Mouse (Mus musculus): ENCODE measurements around the gene Cadm2. TPM values are rescaled to one million over a fixed set of nuclear protein-coding genes. Genes with fewer than 3 reads are reported as not detected.

The Cadm2 gene
- polyA plus RNA-seq, 1 experiment from 2014 or later, result 0.20 TPM

GRCm38 (mm10) chr16:67003161-67003560 lies 617.5 kb downstream of the Cadm2 start:
- H3K4me3 ChIP-seq, result no peak overlapping the region
- H3K4me2 ChIP-seq, result no peak overlapping the region
- WGBS, result 64% methylated on average over 3 of the region's 3 CpGs
- H3K4me1 ChIP-seq (replicated peaks), result no peaks in the 10 kb centered on the region
- no peaks in the 10 kb centered on the region for H3K36me3 ChIP-seq
- H3K27ac ChIP-seq, result no peak overlapping the region
- ATAC-seq (replicated peaks; ENCODE audit: insufficient number of reproducible peaks, insufficient read depth, low FRiP score, low read depth), result no peak
- no peak overlapping the region for H3K9ac ChIP-seq
- H3K9me3 ChIP-seq (replicated peaks), result no peaks in the 10 kb centered on the region
- H3K27me3 ChIP-seq, result no peaks in the 10 kb centered on the region

GRCm38 (mm10) chr16:67001707-67002106 lies 619.0 kb downstream of the Cadm2 start:
- 56% methylated on average over 4 of the region's 4 CpGs for WGBS
- H3K27ac ChIP-seq, result no peak overlapping the region
- no peak overlapping the region for H3K9ac ChIP-seq
- ATAC-seq (replicated peaks; ENCODE audit: insufficient number of reproducible peaks, insufficient read depth, low FRiP score, low read depth), result no peak
- H3K9me3 ChIP-seq (replicated peaks), result no peaks in the 10 kb centered on the region
- no peak overlapping the region for H3K4me2 ChIP-seq
- H3K27me3 ChIP-seq, result no peaks in the 10 kb centered on the region
- no peak overlapping the region for H3K4me3 ChIP-seq
- no peaks in the 10 kb centered on the region for H3K4me1 ChIP-seq (replicated peaks)
- H3K36me3 ChIP-seq, result no peaks in the 10 kb centered on the region

- no peak overlapping the region for H3K9ac ChIP-seq
- ATAC-seq (replicated peaks; ENCODE audit: insufficient number of reproducible peaks, insufficient read depth, low FRiP score, low read depth), result no peak
- H3K9me3 ChIP-seq (replicated peaks), result no peaks in the 10 kb centered on the region
- no peak overlapping the region for H3K4me3 ChIP-seq
- 62% methylated on average over 2 of the region's 2 CpGs for WGBS
- H3K4me2 ChIP-seq, result no peak overlapping the region
- H3K36me3 ChIP-seq, result no peaks in the 10 kb centered on the region
- H3K27me3 ChIP-seq, result no peaks in the 10 kb centered on the region
- no peaks in the 10 kb centered on the region for H3K4me1 ChIP-seq (replicated peaks)
- no peak overlapping the region for H3K27ac ChIP-seq
These were observed 623.2 kb downstream of the Cadm2 start for GRCm38 (mm10) chr16:66997461-66997860.

- no peaks in the 10 kb centered on the region for H3K4me1 ChIP-seq (replicated peaks)
- H3K27me3 ChIP-seq, result no peaks in the 10 kb centered on the region
- no peak overlapping the region for H3K4me2 ChIP-seq
- no peak overlapping the region for H3K27ac ChIP-seq
- H3K9me3 ChIP-seq (replicated peaks), result no peaks in the 10 kb centered on the region
- no peak overlapping the region for H3K9ac ChIP-seq
- ATAC-seq (replicated peaks; ENCODE audit: insufficient number of reproducible peaks, insufficient read depth, low FRiP score, low read depth), result no peak
- H3K4me3 ChIP-seq, result no peak overlapping the region
- WGBS, result 86% methylated on average over 6 of the region's 6 CpGs
- H3K36me3 ChIP-seq, result no peaks in the 10 kb centered on the region
These were observed 633.0 kb downstream of the Cadm2 start for GRCm38 (mm10) chr16:66987741-66988140.

GRCm38 (mm10) chr16:66986879-66987278 lies 633.8 kb downstream of the Cadm2 start:
- Histone ChIP-seq H3K36me3 (no peaks in the 10 kb centered on the region), H3K27ac (no peak overlapping the region), H3K9ac (no peak overlapping the region), H3K9me3 (replicated peaks) (no peaks in the 10 kb centered on the region), H3K4me3 (no peak overlapping the region), H3K27me3 (no peaks in the 10 kb centered on the region), H3K4me2 (no peak overlapping the region), H3K4me1 (replicated peaks) (no peaks in the 10 kb centered on the region)
- 70% methylated on average over 7 of the region's 7 CpGs for WGBS
- ATAC-seq (replicated peaks; ENCODE audit: insufficient number of reproducible peaks, insufficient read depth, low FRiP score, low read depth), result no peak

- Histone ChIP-seq H3K27me3 (no peaks in the 10 kb centered on the region), H3K9ac (no peak overlapping the region), H3K9me3 (replicated peaks) (no peaks in the 10 kb centered on the region), H3K27ac (no peak overlapping the region), H3K4me1 (replicated peaks) (peaks cover 4% of the 10 kb centered on the region; the same call in 1 of the 2 replicates), H3K4me3 (no peak overlapping the region), H3K4me2 (no peak overlapping the region), H3K36me3 (no peaks in the 10 kb centered on the region)
- no peak for ATAC-seq (replicated peaks; ENCODE audit: insufficient number of reproducible peaks, insufficient read depth, low FRiP score, low read depth)
- 18% methylated on average over 3 of the region's 3 CpGs for WGBS
These were observed 649.8 kb downstream of the Cadm2 start for GRCm38 (mm10) chr16:66970912-66971311.

- Histone ChIP-seq H3K4me3 (no peak overlapping the region), H3K9me3 (replicated peaks) (no peaks in the 10 kb centered on the region), H3K27ac (no peak overlapping the region), H3K27me3 (no peaks in the 10 kb centered on the region), H3K4me2 (no peak overlapping the region), H3K4me1 (replicated peaks) (peaks cover 4% of the 10 kb centered on the region; the same call in 1 of the 2 replicates), H3K36me3 (no peaks in the 10 kb centered on the region), H3K9ac (no peak overlapping the region)
- ATAC-seq (replicated peaks; ENCODE audit: insufficient number of reproducible peaks, insufficient read depth, low FRiP score, low read depth), result no peak
- WGBS, result 85% methylated on average over 11 of the region's 11 CpGs
These were observed 651.1 kb downstream of the Cadm2 start for GRCm38 (mm10) chr16:66969520-66970144.

- Histone ChIP-seq H3K36me3 (no peaks in the 10 kb centered on the region), H3K4me3 (no peak overlapping the region), H3K27me3 (no peaks in the 10 kb centered on the region), H3K9ac (no peak overlapping the region), H3K4me2 (no peak overlapping the region), H3K9me3 (replicated peaks) (no peaks in the 10 kb centered on the region), H3K27ac (no peak overlapping the region), H3K4me1 (replicated peaks) (peaks cover 4% of the 10 kb centered on the region; the same call in 1 of the 2 replicates)
- no peak for ATAC-seq (replicated peaks; ENCODE audit: insufficient number of reproducible peaks, insufficient read depth, low FRiP score, low read depth)
- WGBS, result 75% methylated on average over 5 of the region's 5 CpGs
These were observed 652.4 kb downstream of the Cadm2 start for GRCm38 (mm10) chr16:66968336-66968735.

- H3K9me3 ChIP-seq (replicated peaks), result no peaks in the 10 kb centered on the region
- H3K4me1 ChIP-seq (replicated peaks), result peaks cover 4% of the 10 kb centered on the region; the same call in 1 of the 2 replicates
- no peaks in the 10 kb centered on the region for H3K36me3 ChIP-seq
- H3K9ac ChIP-seq, result no peak overlapping the region
- H3K4me3 ChIP-seq, result no peak overlapping the region
- H3K27me3 ChIP-seq, result no peaks in the 10 kb centered on the region
- no peak for ATAC-seq (replicated peaks; ENCODE audit: insufficient number of reproducible peaks, insufficient read depth, low FRiP score, low read depth)
- no peak overlapping the region for H3K27ac ChIP-seq
- 68% methylated on average over 8 of the region's 8 CpGs for WGBS
- H3K4me2 ChIP-seq, result no peak overlapping the region
These were observed 653.0 kb downstream of the Cadm2 start for GRCm38 (mm10) chr16:66967686-66968085.

GRCm38 (mm10) chr16:66959146-66959545 lies 661.6 kb downstream of the Cadm2 start:
- H3K4me3 ChIP-seq, result no peak overlapping the region
- ATAC-seq (replicated peaks; ENCODE audit: insufficient number of reproducible peaks, insufficient read depth, low FRiP score, low read depth), result no peak
- H3K9me3 ChIP-seq (replicated peaks), result no peaks in the 10 kb centered on the region
- no peak overlapping the region for H3K9ac ChIP-seq
- 64% methylated on average over 3 of the region's 3 CpGs for WGBS
- H3K27ac ChIP-seq, result no peak overlapping the region
- H3K4me1 ChIP-seq (replicated peaks), result no peaks in the 10 kb centered on the region
- no peak overlapping the region for H3K4me2 ChIP-seq
- no peaks in the 10 kb centered on the region for H3K36me3 ChIP-seq
- H3K27me3 ChIP-seq, result no peaks in the 10 kb centered on the region

GRCm38 (mm10) chr16:66955876-66956275 lies 664.8 kb downstream of the Cadm2 start:
- Histone ChIP-seq H3K27me3 (no peaks in the 10 kb centered on the region), H3K9ac (no peak overlapping the region), H3K4me1 (replicated peaks) (no peaks in the 10 kb centered on the region), H3K4me3 (no peak overlapping the region), H3K27ac (no peak overlapping the region), H3K36me3 (no peaks in the 10 kb centered on the region), H3K4me2 (no peak overlapping the region), H3K9me3 (replicated peaks) (no peaks in the 10 kb centered on the region)
- ATAC-seq (replicated peaks; ENCODE audit: insufficient number of reproducible peaks, insufficient read depth, low FRiP score, low read depth), result no peak
- WGBS, result 85% methylated on average over 2 of the region's 2 CpGs

- ATAC-seq (replicated peaks; ENCODE audit: insufficient number of reproducible peaks, insufficient read depth, low FRiP score, low read depth), result no peak
- H3K4me2 ChIP-seq, result no peak overlapping the region
- H3K27ac ChIP-seq, result no peak overlapping the region
- H3K9me3 ChIP-seq (replicated peaks), result no peaks in the 10 kb centered on the region
- H3K4me3 ChIP-seq, result no peak overlapping the region
- H3K4me1 ChIP-seq (replicated peaks), result 0 out of 2 replicates have a peak, but pooled peaks cover 3% of the 10 kb centered on the region
- 85% methylated on average over 6 of the region's 6 CpGs for WGBS
- no peaks in the 10 kb centered on the region for H3K27me3 ChIP-seq
- no peak overlapping the region for H3K9ac ChIP-seq
- H3K36me3 ChIP-seq, result no peaks in the 10 kb centered on the region
These were observed 684.4 kb downstream of the Cadm2 start for GRCm38 (mm10) chr16:66936332-66936731.

All from heart, embryonic 15.5 days (tissue).